Mouse (Mus musculus): ENCODE data around the gene Tex9. TPM values are rescaled to one million over a fixed set of nuclear protein-coding genes. Genes with fewer than 3 reads are reported as not detected.

Gene Tex9
- polyA plus RNA-seq, 1 experiment: 3.0 TPM

- no peaks in the 10 kb centered on the region for H3K36me3 ChIP-seq (ENCODE audit: control insufficient read depth, insufficient read depth, low read length)
- DNase-seq: no peak
- no peaks in the 10 kb centered on the region for H3K27me3 ChIP-seq (replicated peaks; ENCODE audit: control insufficient read depth, insufficient read depth, low read length)
- no peak overlapping the region for H3K27ac ChIP-seq (ENCODE audit: insufficient read depth, low read depth, low read length)
- TF ChIP-seq CTCF (conservative IDR thresholded peaks at IDR 0.05; ENCODE audit: insufficient read depth, insufficient read length, low read depth, low read length) (no peak), POLR2A (IDR thresholded peaks at IDR 0.05; ENCODE audit: low read depth, low read length) (no peak)
- H3K4me3 ChIP-seq (ENCODE audit: insufficient read depth, low read depth, low read length): no peak overlapping the region
- no peaks in the 10 kb centered on the region for H3K4me1 ChIP-seq (ENCODE audit: control insufficient read depth, insufficient read depth, low read length)
- WGBS: 88% methylated on average over 6 of the region's 6 CpGs
Observed at GRCm38 (mm10) chr9:72451111-72451510, 40.9 kb downstream of the Tex9 start.

GRCm38 (mm10) chr9:72450363-72450762, 41.6 kb downstream of the Tex9 start:
- no peak overlapping the region for H3K27ac ChIP-seq (ENCODE audit: insufficient read depth, low read depth, low read length)
- H3K4me1 ChIP-seq (ENCODE audit: control insufficient read depth, insufficient read depth, low read length): no peaks in the 10 kb centered on the region
- WGBS: 80% methylated on average over 1 of the region's 1 CpGs
- H3K27me3 ChIP-seq (replicated peaks; ENCODE audit: control insufficient read depth, insufficient read depth, low read length): no peaks in the 10 kb centered on the region
- TF ChIP-seq CTCF (conservative IDR thresholded peaks at IDR 0.05; ENCODE audit: insufficient read depth, insufficient read length, low read depth, low read length) (no peak), POLR2A (IDR thresholded peaks at IDR 0.05; ENCODE audit: low read depth, low read length) (no peak)
- no peaks in the 10 kb centered on the region for H3K36me3 ChIP-seq (ENCODE audit: control insufficient read depth, insufficient read depth, low read length)
- DNase-seq: no peak
- H3K4me3 ChIP-seq (ENCODE audit: insufficient read depth, low read depth, low read length): no peak overlapping the region

DNA sequence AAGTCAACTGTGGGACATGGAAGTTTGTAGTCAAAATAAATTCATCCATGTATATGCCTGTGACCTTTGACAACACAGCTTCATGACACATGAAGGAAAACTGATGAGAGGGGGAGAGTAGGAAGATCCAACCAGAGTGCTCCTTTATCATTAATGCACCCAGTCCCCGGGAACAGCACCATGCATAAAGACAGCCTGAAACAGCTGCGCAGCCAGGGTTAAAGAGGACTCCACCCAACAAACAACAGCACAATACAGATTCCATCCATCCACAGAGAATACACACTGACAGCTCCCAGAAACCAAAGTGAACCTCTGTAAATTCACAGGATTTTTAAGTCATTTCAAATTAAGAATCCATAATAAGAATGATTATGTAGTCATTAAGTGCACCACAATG, 42.2 kb downstream of the Tex9 start:
- Histone ChIP-seq H3K27ac (ENCODE audit: insufficient read depth, low read depth, low read length) (0 out of 2 replicates have a peak overlapping the region, but pooled peaks have one; percentile 10), H3K4me3 (ENCODE audit: insufficient read depth, low read depth, low read length) (peak overlapping the region; percentile 53), H3K27me3 (replicated peaks; ENCODE audit: control insufficient read depth, insufficient read depth, low read length) (no peaks in the 10 kb centered on the region), H3K36me3 (ENCODE audit: control insufficient read depth, insufficient read depth, low read length) (no peaks in the 10 kb centered on the region), H3K4me1 (ENCODE audit: control insufficient read depth, insufficient read depth, low read length) (no peaks in the 10 kb centered on the region)
- no peak for TF ChIP-seq POLR2A (IDR thresholded peaks at IDR 0.05; ENCODE audit: low read depth, low read length)
- no peak for TF ChIP-seq CTCF (conservative IDR thresholded peaks at IDR 0.05; ENCODE audit: insufficient read depth, insufficient read length, low read depth, low read length)
- no peak for DNase-seq
- 86% methylated on average over 2 of the region's 2 CpGs for WGBS

DNA sequence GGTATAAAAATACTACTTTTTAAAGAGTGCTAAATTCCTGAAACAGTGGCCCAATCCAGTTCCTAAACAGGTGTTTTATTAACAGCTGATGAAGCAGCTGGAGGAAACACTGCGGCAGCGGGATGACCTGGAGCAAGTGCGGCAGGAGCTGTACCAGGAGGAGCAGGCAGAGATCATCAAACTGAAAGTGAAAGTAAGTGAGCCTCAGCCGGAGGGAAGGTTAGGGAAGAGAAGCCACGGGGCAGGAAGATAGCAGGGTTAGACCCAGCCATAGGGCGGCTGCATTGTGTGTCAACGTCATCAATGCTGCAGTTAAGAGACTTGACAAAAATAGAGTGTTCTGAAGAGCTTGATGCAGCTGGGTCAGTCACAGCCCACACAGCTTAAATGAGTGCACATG, 42.6 kb downstream of the Tex9 start:
- Histone ChIP-seq H3K4me1 (ENCODE audit: control insufficient read depth, insufficient read depth, low read length) (no peaks in the 10 kb centered on the region), H3K27ac (ENCODE audit: insufficient read depth, low read depth, low read length) (0 out of 2 replicates have a peak overlapping the region, but pooled peaks have one; percentile 10), H3K4me3 (ENCODE audit: insufficient read depth, low read depth, low read length) (peak overlapping the region; percentile 53), H3K27me3 (replicated peaks; ENCODE audit: control insufficient read depth, insufficient read depth, low read length) (no peaks in the 10 kb centered on the region), H3K36me3 (ENCODE audit: control insufficient read depth, insufficient read depth, low read length) (no peaks in the 10 kb centered on the region)
- 59% methylated on average over 7 of the region's 7 CpGs for WGBS
- no peak for TF ChIP-seq POLR2A (IDR thresholded peaks at IDR 0.05; ENCODE audit: low read depth, low read length)
- no peak for TF ChIP-seq CTCF (conservative IDR thresholded peaks at IDR 0.05; ENCODE audit: insufficient read depth, insufficient read length, low read depth, low read length)
- DNase-seq: peak; percentile 37

DNA sequence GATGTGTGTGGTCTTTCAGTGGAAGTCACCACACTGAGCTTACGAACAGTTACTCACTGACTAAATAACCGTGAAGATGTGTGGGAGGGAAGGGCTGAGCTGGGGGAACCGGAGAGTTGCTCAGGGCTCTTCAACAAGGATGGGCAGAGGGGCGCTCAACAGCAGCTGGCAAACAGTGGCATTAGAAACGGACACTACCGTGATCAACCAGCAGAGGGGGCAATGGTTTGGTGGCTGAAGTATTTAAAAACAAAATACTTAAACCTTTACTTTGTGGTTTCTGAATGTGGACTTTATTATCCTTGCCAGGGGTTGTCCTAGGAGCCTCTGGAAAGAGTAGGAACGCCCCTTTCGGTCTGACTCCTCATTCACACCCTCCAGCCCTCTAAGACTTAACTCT, 44.0 kb downstream of the Tex9 start:
- TF ChIP-seq POLR2A (IDR thresholded peaks at IDR 0.05; ENCODE audit: low read depth, low read length) (no peak), CTCF (conservative IDR thresholded peaks at IDR 0.05; ENCODE audit: insufficient read depth, insufficient read length, low read depth, low read length) (peak; percentile 64)
- DNase-seq: peak; percentile 53
- no peak overlapping the region for H3K27ac ChIP-seq (ENCODE audit: insufficient read depth, low read depth, low read length)
- no peaks in the 10 kb centered on the region for H3K4me1 ChIP-seq (ENCODE audit: control insufficient read depth, insufficient read depth, low read length)
- H3K36me3 ChIP-seq (ENCODE audit: control insufficient read depth, insufficient read depth, low read length): no peaks in the 10 kb centered on the region
- H3K4me3 ChIP-seq (ENCODE audit: insufficient read depth, low read depth, low read length): no peak overlapping the region
- no peaks in the 10 kb centered on the region for H3K27me3 ChIP-seq (replicated peaks; ENCODE audit: control insufficient read depth, insufficient read depth, low read length)
- 39% methylated on average over 8 of the region's 8 CpGs for WGBS

DNA sequence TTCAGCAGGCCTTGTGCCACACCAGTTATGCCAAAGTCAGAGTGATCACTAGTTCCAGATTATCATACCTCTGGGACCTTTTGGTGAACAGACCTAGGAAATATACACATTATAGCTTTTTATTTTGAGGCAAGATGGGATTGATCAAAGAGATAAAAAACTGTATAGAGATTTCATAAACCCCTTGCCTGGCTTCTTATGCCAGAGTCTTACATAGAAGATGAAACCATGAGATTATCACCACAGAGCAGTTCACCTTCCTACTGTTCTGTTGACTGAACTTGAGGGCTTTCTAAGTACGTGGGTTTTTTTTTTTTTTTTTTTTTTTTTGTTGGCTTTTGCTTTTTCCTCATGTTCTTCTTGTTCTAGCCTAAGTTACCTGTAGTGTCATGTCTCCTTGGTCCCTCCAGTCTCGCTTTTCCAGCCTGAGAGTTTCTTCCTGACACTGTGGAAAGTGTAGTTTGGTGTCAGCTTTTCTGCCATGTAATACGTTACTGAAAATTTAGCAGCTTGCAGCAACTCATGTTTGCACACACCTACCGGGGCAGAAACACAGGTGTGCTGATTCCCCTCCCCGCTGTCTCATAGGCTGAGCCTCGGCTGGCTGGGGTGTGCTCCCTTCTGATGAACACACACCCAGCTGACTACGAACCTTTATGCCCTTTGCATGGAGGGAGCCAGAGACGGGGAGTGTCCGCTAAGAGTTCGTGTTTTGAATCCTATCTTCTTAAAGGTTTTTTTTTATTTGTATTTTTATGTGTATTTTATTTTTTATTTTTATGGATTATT, 49.9 kb downstream of the Tex9 start:
- TF ChIP-seq CTCF (conservative IDR thresholded peaks at IDR 0.05; ENCODE audit: insufficient read depth, insufficient read length, low read depth, low read length): no peak
- TF ChIP-seq POLR2A (IDR thresholded peaks at IDR 0.05; ENCODE audit: low read depth, low read length): no peak
- Histone ChIP-seq H3K27me3 (replicated peaks; ENCODE audit: control insufficient read depth, insufficient read depth, low read length) (no peaks in the 10 kb centered on the region), H3K27ac (ENCODE audit: insufficient read depth, low read depth, low read length) (no peak overlapping the region), H3K4me1 (ENCODE audit: control insufficient read depth, insufficient read depth, low read length) (0 out of 2 replicates have a peak, but pooled peaks cover 3% of the 10 kb centered on the region), H3K4me3 (ENCODE audit: insufficient read depth, low read depth, low read length) (no peak overlapping the region), H3K36me3 (ENCODE audit: control insufficient read depth, insufficient read depth, low read length) (no peaks in the 10 kb centered on the region)
- 89% methylated on average over 10 of the region's 10 CpGs for WGBS
- DNase-seq: no peak

All from kidney, adult 2 months (tissue).